Mouse (Mus musculus) thymus, postnatal 36 days (tissue): ENCODE measurements around the gene Gm4737.
"Not testable (repeated sequence)": the region's sequence is repeated elsewhere in the genome, so short reads cannot be mapped to it uniquely, and the experiment has no call there.

Experiments
- DNase-seq, 2 experiments: peaks; one replicate each; pipeline ENCODE4 v3.0.0; 2022; ENCODE audit warnings: mixed read lengths in 2 of 2

Gene Gm4737

GRCm38 (mm10) chr16:46154832-46155231 lies at the start of gene Gm4737:
TSS of gene Gm4737 (minus strand) at chr16:46155077.
- DNase-seq = not testable (repeated sequence)

GRCm38 (mm10) chr16:46195792-46196191 lies 40.9 kb upstream of the Gm4737 start:
- no peak for DNase-seq

GRCm38 (mm10) chr16:46183096-46183495 lies 28.2 kb upstream of the Gm4737 start:
- DNase-seq = no peak

- no peak for DNase-seq
Observed at GRCm38 (mm10) chr16:46178121-46178801, 23.4 kb upstream of the Gm4737 start.

GRCm38 (mm10) chr16:46173039-46173438 lies 18.2 kb upstream of the Gm4737 start:
- DNase-seq = no peak

GRCm38 (mm10) chr16:46166971-46167370 lies 12.1 kb upstream of the Gm4737 start:
- DNase-seq = no peak

- DNase-seq = no peak
Observed at GRCm38 (mm10) chr16:46165305-46165704, 10.4 kb upstream of the Gm4737 start.

GRCm38 (mm10) chr16:46151141-46151540 lies 3.7 kb downstream of the Gm4737 start:
- no peak for DNase-seq

GRCm38 (mm10) chr16:46148661-46149341 lies 6.1 kb downstream of the Gm4737 start:
- no peak for DNase-seq

GRCm38 (mm10) chr16:46146962-46147361 lies 7.9 kb downstream of the Gm4737 start:
- DNase-seq = no peak

- no peak for DNase-seq
Observed at GRCm38 (mm10) chr16:46122238-46122637, 32.6 kb downstream of the Gm4737 start.

- peak; percentile 66 to 71 for DNase-seq
Observed at GRCm38 (mm10) chr16:46121420-46121819, 33.5 kb downstream of the Gm4737 start.

- no peak for DNase-seq
Observed at GRCm38 (mm10) chr16:46120607-46121006, 34.3 kb downstream of the Gm4737 start.

GRCm38 (mm10) chr16:46120020-46120419 lies 34.9 kb downstream of the Gm4737 start, which contains the start of gene Cd96:
TSS of gene Cd96 (minus strand) at chr16:46120251.
- DNase-seq = peak; percentile 63 to 64

GRCm38 (mm10) chr16:46117645-46118044 lies 37.2 kb downstream of the Gm4737 start:
- no peak for DNase-seq

GRCm38 (mm10) chr16:46114727-46115126 lies 40.1 kb downstream of the Gm4737 start:
- no peak for DNase-seq

- DNase-seq = no peak
Observed at GRCm38 (mm10) chr16:46109536-46109935, 45.3 kb downstream of the Gm4737 start.

GRCm38 (mm10) chr16:46107431-46107830 lies 47.4 kb downstream of the Gm4737 start:
- peak in 1 of 2 experiments; percentile 39 for DNase-seq

- DNase-seq = peak; percentile 56 to 80
Observed at GRCm38 (mm10) chr16:46104491-46104890, 50.4 kb downstream of the Gm4737 start.
